Mouse (Mus musculus): ENCODE data around the gene Rab8a. TPM values are rescaled to one million over a fixed set of nuclear protein-coding genes. Genes with fewer than 3 reads are reported as not detected.

The Rab8a gene
- polyA plus RNA-seq, 2 experiments = 84.4 to 142 TPM

GRCm38 (mm10) chr8:72158096-72158495 is 2.9 kb upstream of the Rab8a start:
- ATAC-seq (ENCODE audit: low FRiP score, low read depth) (no peak), DNase-seq (ENCODE audit: low spot score) (no peak)
- Histone ChIP-seq H3K4me2 (replicated peaks; ENCODE audit: low read depth, low read length, severe bottlenecking) (no peak overlapping the region), H3K36me3 (ENCODE audit: control insufficient read depth, insufficient read depth, low read length) (peaks cover 5% of the 10 kb centered on the region), H3K27ac (replicated peaks; ENCODE audit: low read depth, low read length) (no peak overlapping the region), H3K9me3 (ENCODE audit: control insufficient read depth, low read length) (no peaks in the 10 kb centered on the region), H3K4me1 (ENCODE audit: control insufficient read depth, insufficient read depth, low read length) (peaks cover 12% of the 10 kb centered on the region), H3K9ac (ENCODE audit: low read depth, low read length, severe bottlenecking) (no peak overlapping the region), H3K4me3 (replicated peaks; ENCODE audit: low read length) (no peak overlapping the region), H3K27me3 (ENCODE audit: control insufficient read depth, insufficient read depth, low read length) (no peaks in the 10 kb centered on the region)
- no peak for TF ChIP-seq POLR2A (IDR thresholded peaks at IDR 0.05; ENCODE audit: borderline replicate concordance, extremely low read depth, insufficient read depth, insufficient read length)
- 91% methylated on average over 2 of the region's 2 CpGs for WGBS

- DNase-seq (ENCODE audit: low spot score) = no peak
- no peaks in the 10 kb centered on the region for H3K27me3 ChIP-seq (ENCODE audit: control insufficient read depth, insufficient read depth, low read length)
- no peak overlapping the region for H3K4me2 ChIP-seq (replicated peaks; ENCODE audit: low read depth, low read length, severe bottlenecking)
- H3K9ac ChIP-seq (ENCODE audit: low read depth, low read length, severe bottlenecking) = no peak overlapping the region
- TF ChIP-seq POLR2A (IDR thresholded peaks at IDR 0.05; ENCODE audit: borderline replicate concordance, extremely low read depth, insufficient read depth, insufficient read length) = no peak
- H3K4me1 ChIP-seq (ENCODE audit: control insufficient read depth, insufficient read depth, low read length) = peaks cover 12% of the 10 kb centered on the region
- 80% methylated on average over 3 of the region's 3 CpGs for WGBS
- 0 out of 2 replicates have a peak, but pooled peaks cover 3% of the 10 kb centered on the region for H3K36me3 ChIP-seq (ENCODE audit: control insufficient read depth, insufficient read depth, low read length)
- H3K9me3 ChIP-seq (ENCODE audit: control insufficient read depth, low read length) = no peaks in the 10 kb centered on the region
- H3K4me3 ChIP-seq (replicated peaks; ENCODE audit: low read length) = no peak overlapping the region
- no peak overlapping the region for H3K27ac ChIP-seq (replicated peaks; ENCODE audit: low read depth, low read length)
- no peak for ATAC-seq (ENCODE audit: low FRiP score, low read depth)
These were observed 2.3 kb upstream of the Rab8a start for GRCm38 (mm10) chr8:72158726-72159125.

- H3K4me2 ChIP-seq (replicated peaks; ENCODE audit: low read depth, low read length, severe bottlenecking) = peak overlapping the region; percentile 63
- ATAC-seq (ENCODE audit: low FRiP score, low read depth) = no peak
- TF ChIP-seq POLR2A (IDR thresholded peaks at IDR 0.05; ENCODE audit: borderline replicate concordance, extremely low read depth, insufficient read depth, insufficient read length) = no peak
- no peak for DNase-seq (ENCODE audit: low spot score)
- WGBS = 59% methylated on average over 3 of the region's 3 CpGs
- no peaks in the 10 kb centered on the region for H3K27me3 ChIP-seq (ENCODE audit: control insufficient read depth, insufficient read depth, low read length)
- no peak overlapping the region for H3K27ac ChIP-seq (replicated peaks; ENCODE audit: low read depth, low read length)
- peaks cover 12% of the 10 kb centered on the region for H3K4me1 ChIP-seq (ENCODE audit: control insufficient read depth, insufficient read depth, low read length)
- H3K4me3 ChIP-seq (replicated peaks; ENCODE audit: low read length) = peak overlapping the region; percentile 36
- H3K9me3 ChIP-seq (ENCODE audit: control insufficient read depth, low read length) = no peaks in the 10 kb centered on the region
- no peak overlapping the region for H3K9ac ChIP-seq (ENCODE audit: low read depth, low read length, severe bottlenecking)
- peaks cover 7% of the 10 kb centered on the region; the same call in 1 of the 2 replicates for H3K36me3 ChIP-seq (ENCODE audit: control insufficient read depth, insufficient read depth, low read length)
These were observed 993 bp upstream of the Rab8a start for GRCm38 (mm10) chr8:72160007-72160406.

- DNase-seq (ENCODE audit: low spot score) (no peak), ATAC-seq (ENCODE audit: low FRiP score, low read depth) (no peak)
- H3K36me3 ChIP-seq (ENCODE audit: control insufficient read depth, insufficient read depth, low read length) = peaks cover 7% of the 10 kb centered on the region
- peaks cover 12% of the 10 kb centered on the region for H3K4me1 ChIP-seq (ENCODE audit: control insufficient read depth, insufficient read depth, low read length)
- H3K9ac ChIP-seq (ENCODE audit: low read depth, low read length, severe bottlenecking) = no peak overlapping the region
- no peak overlapping the region for H3K27ac ChIP-seq (replicated peaks; ENCODE audit: low read depth, low read length)
- H3K4me3 ChIP-seq (replicated peaks; ENCODE audit: low read length) = no peak overlapping the region
- no peaks in the 10 kb centered on the region for H3K9me3 ChIP-seq (ENCODE audit: control insufficient read depth, low read length)
- TF ChIP-seq POLR2A (IDR thresholded peaks at IDR 0.05; ENCODE audit: borderline replicate concordance, extremely low read depth, insufficient read depth, insufficient read length) = no peak
- no peak overlapping the region for H3K4me2 ChIP-seq (replicated peaks; ENCODE audit: low read depth, low read length, severe bottlenecking)
- H3K27me3 ChIP-seq (ENCODE audit: control insufficient read depth, insufficient read depth, low read length) = no peaks in the 10 kb centered on the region
These were observed 1.8 kb downstream of the Rab8a start for GRCm38 (mm10) chr8:72162821-72163220.

DNA sequence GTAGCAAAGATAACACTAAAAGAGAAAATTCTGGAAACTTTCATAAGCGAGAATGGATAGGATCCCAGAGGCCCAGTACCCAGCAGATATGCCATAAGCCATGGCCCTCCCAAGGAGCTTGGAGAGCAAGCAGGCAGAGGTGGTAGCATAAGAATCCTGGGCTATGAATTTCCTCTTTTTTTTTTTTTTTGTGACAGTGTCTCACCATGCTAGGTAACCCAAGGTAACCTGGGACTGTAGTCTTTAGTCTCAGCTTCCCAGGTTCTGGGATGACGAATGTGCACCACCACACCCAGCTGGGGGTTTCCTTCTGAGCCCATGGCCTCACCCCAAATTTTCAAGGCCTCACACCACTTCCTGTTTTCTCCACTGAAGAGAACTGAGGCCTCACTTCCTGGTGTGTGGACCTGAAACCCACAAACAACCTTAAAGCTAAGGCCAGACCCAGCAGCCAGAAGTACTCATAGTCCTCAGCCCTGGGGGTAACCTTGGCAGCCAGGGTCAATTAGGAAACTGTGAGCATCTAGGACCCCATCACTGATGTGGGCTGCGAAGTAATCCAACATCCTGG is 8.2 kb downstream of the Rab8a start:
- Histone ChIP-seq H3K9ac (ENCODE audit: low read depth, low read length, severe bottlenecking) (no peak overlapping the region), H3K27ac (replicated peaks; ENCODE audit: low read depth, low read length) (no peak overlapping the region), H3K4me2 (replicated peaks; ENCODE audit: low read depth, low read length, severe bottlenecking) (no peak overlapping the region), H3K36me3 (ENCODE audit: control insufficient read depth, insufficient read depth, low read length) (peaks cover 67% of the 10 kb centered on the region), H3K4me1 (ENCODE audit: control insufficient read depth, insufficient read depth, low read length) (no peaks in the 10 kb centered on the region), H3K4me3 (replicated peaks; ENCODE audit: low read length) (no peak overlapping the region), H3K9me3 (ENCODE audit: control insufficient read depth, low read length) (no peaks in the 10 kb centered on the region), H3K27me3 (ENCODE audit: control insufficient read depth, insufficient read depth, low read length) (no peaks in the 10 kb centered on the region)
- ATAC-seq (ENCODE audit: low FRiP score, low read depth) = no peak
- no peak for TF ChIP-seq POLR2A (IDR thresholded peaks at IDR 0.05; ENCODE audit: borderline replicate concordance, extremely low read depth, insufficient read depth, insufficient read length)
- 76% methylated on average over 3 of the region's 3 CpGs for WGBS
- no peak for DNase-seq (ENCODE audit: low spot score)
